Mouse (Mus musculus): ENCODE measurements around the gene Egfl7. TPM values are rescaled to one million over a fixed set of nuclear protein-coding genes. Genes with fewer than 3 reads are reported as not detected.

Egfl7 gene
- total RNA-seq, 1 experiment = 104 TPM

GRCm38 (mm10) chr2:26549801-26550200 is 30.0 kb upstream of the Egfl7 start:
- no peak for TF ChIP-seq ZC3H11A (IDR thresholded peaks at IDR 0.05; ENCODE audit: borderline replicate concordance, low read depth, low read length)
- no peak for TF ChIP-seq CHD2 (IDR thresholded peaks at IDR 0.05; ENCODE audit: low read depth, low read length)
- no peak for TF ChIP-seq ZNF384 (IDR thresholded peaks at IDR 0.05; ENCODE audit: low read depth, low read length)
- no peak for TF ChIP-seq HCFC1 (IDR thresholded peaks at IDR 0.05; ENCODE audit: borderline replicate concordance, insufficient read depth, low read length)
- in situ Hi-C loops (cut with MboI; ENCODE audit: low sequenced_read_pairs in 2 of 2, unreplicated experiment in 2 of 2) = loop anchor here in 1 of 2 experiments (25.0 kb wide), 1 partner anchor 238 kb away; the partner anchor contains the start of gene Gpsm1
- H3K36me3 ChIP-seq (ENCODE audit: control insufficient read depth, insufficient read depth, low read length, poor library complexity, severe bottlenecking) = no peaks in the 10 kb centered on the region
- no peak overlapping the region for H3K9ac ChIP-seq (ENCODE audit: insufficient read depth, low read depth, low read length, poor library complexity, severe bottlenecking)
- H3K9me3 ChIP-seq (ENCODE audit: control insufficient read depth, insufficient read depth, low read depth, low read length) = no peaks in the 10 kb centered on the region
- DNase-seq (ENCODE audit: low read depth, low spot score) = no peak
- no peak overlapping the region for H3K27ac ChIP-seq (ENCODE audit: insufficient read depth, low read depth, low read length, poor library complexity, severe bottlenecking)
- no peak overlapping the region for H3K4me3 ChIP-seq (ENCODE audit: insufficient read depth in 1 of 2, low read depth in 1 of 2, low read length in 2 of 2, poor library complexity in 1 of 2, severe bottlenecking in 1 of 2)
- peaks cover 3 to 10% of the 10 kb centered on the region in 2 experiments; a peak in 2 of 4 replicates for H3K4me1 ChIP-seq (ENCODE audit: control insufficient read depth in 2 of 2, insufficient read depth in 2 of 2, low read length in 2 of 2, poor library complexity in 1 of 2)

- Histone ChIP-seq H3K27ac (ENCODE audit: insufficient read depth, low read depth, low read length, poor library complexity, severe bottlenecking) (no peak overlapping the region), H3K4me3 (ENCODE audit: insufficient read depth in 1 of 2, low read depth in 1 of 2, low read length in 2 of 2, poor library complexity in 1 of 2, severe bottlenecking in 1 of 2) (no peak overlapping the region), H3K4me1 (ENCODE audit: control insufficient read depth in 2 of 2, insufficient read depth in 2 of 2, low read length in 2 of 2, poor library complexity in 1 of 2) (peaks cover 3 to 10% of the 10 kb centered on the region in 2 experiments; a peak in 2 of 4 replicates), H3K9ac (ENCODE audit: insufficient read depth, low read depth, low read length, poor library complexity, severe bottlenecking) (no peak overlapping the region), H3K36me3 (ENCODE audit: control insufficient read depth, insufficient read depth, low read length, poor library complexity, severe bottlenecking) (no peaks in the 10 kb centered on the region), H3K9me3 (ENCODE audit: control insufficient read depth, insufficient read depth, low read depth, low read length) (no peaks in the 10 kb centered on the region)
- no peak for TF ChIP-seq HCFC1 (IDR thresholded peaks at IDR 0.05; ENCODE audit: borderline replicate concordance, insufficient read depth, low read length)
- no peak for TF ChIP-seq ZNF384 (IDR thresholded peaks at IDR 0.05; ENCODE audit: low read depth, low read length)
- no peak for TF ChIP-seq MAFK (IDR thresholded peaks at IDR 0.05; ENCODE audit: insufficient read depth, low read depth, low read length)
- no peak for TF ChIP-seq CHD2 (IDR thresholded peaks at IDR 0.05; ENCODE audit: low read depth, low read length)
- no peak for TF ChIP-seq ZC3H11A (IDR thresholded peaks at IDR 0.05; ENCODE audit: borderline replicate concordance, low read depth, low read length)
- in situ Hi-C loops (cut with MboI; ENCODE audit: low sequenced_read_pairs in 2 of 2, unreplicated experiment in 2 of 2) = loop anchor here in 1 of 2 experiments (25.0 kb wide), 1 partner anchor 238 kb away; the partner anchor contains the start of gene Gpsm1
- no peak for DNase-seq (ENCODE audit: low read depth, low spot score)
These were observed 29.6 kb upstream of the Egfl7 start for GRCm38 (mm10) chr2:26550205-26550604.

GRCm38 (mm10) chr2:26550777-26551176 is 29.0 kb upstream of the Egfl7 start:
- H3K27ac ChIP-seq (ENCODE audit: insufficient read depth, low read depth, low read length, poor library complexity, severe bottlenecking) = no peak overlapping the region

GRCm38 (mm10) chr2:26551446-26551845 is 28.4 kb upstream of the Egfl7 start:
- in situ Hi-C loops (cut with MboI; ENCODE audit: low sequenced_read_pairs in 2 of 2, unreplicated experiment in 2 of 2) = loop anchor here in 1 of 2 experiments (25.0 kb wide), 1 partner anchor 239 kb away; the partner anchor contains the start of gene Gpsm1
- H3K4me1 ChIP-seq (ENCODE audit: control insufficient read depth in 2 of 2, insufficient read depth in 2 of 2, low read length in 2 of 2, poor library complexity in 1 of 2) = peaks cover 3 to 12% of the 10 kb centered on the region in 2 experiments; a peak in 2 of 4 replicates
- H3K9me3 ChIP-seq (ENCODE audit: control insufficient read depth, insufficient read depth, low read depth, low read length) = no peaks in the 10 kb centered on the region
- no peak overlapping the region for H3K4me3 ChIP-seq (ENCODE audit: insufficient read depth in 1 of 2, low read depth in 1 of 2, low read length in 2 of 2, poor library complexity in 1 of 2, severe bottlenecking in 1 of 2)
- TF ChIP-seq CHD2 (IDR thresholded peaks at IDR 0.05; ENCODE audit: low read depth, low read length) (no peak), HCFC1 (IDR thresholded peaks at IDR 0.05; ENCODE audit: borderline replicate concordance, insufficient read depth, low read length) (no peak), ZC3H11A (IDR thresholded peaks at IDR 0.05; ENCODE audit: borderline replicate concordance, low read depth, low read length) (no peak), MAFK (IDR thresholded peaks at IDR 0.05; ENCODE audit: insufficient read depth, low read depth, low read length) (no peak), ZNF384 (IDR thresholded peaks at IDR 0.05; ENCODE audit: low read depth, low read length) (no peak)
- no peak for DNase-seq (ENCODE audit: low read depth, low spot score)
- H3K27ac ChIP-seq (ENCODE audit: insufficient read depth, low read depth, low read length, poor library complexity, severe bottlenecking) = no peak overlapping the region
- H3K36me3 ChIP-seq (ENCODE audit: control insufficient read depth, insufficient read depth, low read length, poor library complexity, severe bottlenecking) = no peaks in the 10 kb centered on the region
- H3K9ac ChIP-seq (ENCODE audit: insufficient read depth, low read depth, low read length, poor library complexity, severe bottlenecking) = no peak overlapping the region; the same call in 1 of the 2 replicates

More at GRCm38 (mm10) chr2:26550777-26551176, 29.0 kb upstream of the Egfl7 start:
- in situ Hi-C loops (cut with MboI; ENCODE audit: low sequenced_read_pairs in 2 of 2, unreplicated experiment in 2 of 2) = loop anchor here in 1 of 2 experiments (25.0 kb wide), 1 partner anchor 238 kb away; the partner anchor contains the start of gene Gpsm1
- no peak overlapping the region for H3K4me3 ChIP-seq (ENCODE audit: insufficient read depth in 1 of 2, low read depth in 1 of 2, low read length in 2 of 2, poor library complexity in 1 of 2, severe bottlenecking in 1 of 2)
- H3K4me1 ChIP-seq (ENCODE audit: control insufficient read depth in 2 of 2, insufficient read depth in 2 of 2, low read length in 2 of 2, poor library complexity in 1 of 2) = peaks cover 3 to 10% of the 10 kb centered on the region in 2 experiments; a peak in 2 of 4 replicates
- TF ChIP-seq ZC3H11A (IDR thresholded peaks at IDR 0.05; ENCODE audit: borderline replicate concordance, low read depth, low read length) = no peak
- no peak for TF ChIP-seq ZNF384 (IDR thresholded peaks at IDR 0.05; ENCODE audit: low read depth, low read length)
- H3K36me3 ChIP-seq (ENCODE audit: control insufficient read depth, insufficient read depth, low read length, poor library complexity, severe bottlenecking) = no peaks in the 10 kb centered on the region
- no peak for DNase-seq (ENCODE audit: low read depth, low spot score)
- no peaks in the 10 kb centered on the region for H3K9me3 ChIP-seq (ENCODE audit: control insufficient read depth, insufficient read depth, low read depth, low read length)
- no peak overlapping the region for H3K9ac ChIP-seq (ENCODE audit: insufficient read depth, low read depth, low read length, poor library complexity, severe bottlenecking)
